Mouse (Mus musculus) spleen, adult 2 months (tissue): ENCODE measurements around the gene Smcp. TPM values are rescaled to one million over a fixed set of nuclear protein-coding genes. Genes with fewer than 3 reads are reported as not detected.

ENCODE experiments used
- DNase-seq, 2 experiments: peaks; one replicate each; pipeline versions ENCODE4 v3.0.0 to v3.0.0-alpha.2; 2012 to 2021; ENCODE audit warnings: low spot score in 2 of 2, low read depth in 1 of 2
- H3K27ac ChIP-seq: fragments of 200-500 bp; 2 replicates; pipeline ENCODE4 v1.5.1; 2012; ENCODE audit warnings: low read length, inconsistent platforms; ENCODE audit not compliant: insufficient read depth
- H3K27me3 ChIP-seq: fragments of 200-500 bp; 2 replicates; pipeline ENCODE4 v1.6.1; 2012; ENCODE audit warnings: mild to moderate bottlenecking, moderate library complexity, low read length, inconsistent platforms; ENCODE audit not compliant: control insufficient read depth, insufficient read depth
- H3K36me3 ChIP-seq: fragments of 200-500 bp; 2 replicates; pipeline ENCODE4 v1.6.1; 2012; ENCODE audit warnings: mild to moderate bottlenecking, low read length, inconsistent platforms; ENCODE audit not compliant: control insufficient read depth, insufficient read depth
- H3K4me1 ChIP-seq: fragments of 200-500 bp; 2 replicates; pipeline ENCODE4 v1.6.1; 2011; ENCODE audit warnings: inconsistent platforms; ENCODE audit not compliant: control insufficient read depth, insufficient read depth, insufficient read length
- H3K4me3 ChIP-seq: fragments of 200-500 bp; 2 replicates; pipeline ENCODE4 v1.5.1; 2011; ENCODE audit warnings: mild to moderate bottlenecking, inconsistent platforms; ENCODE audit not compliant: insufficient read depth, insufficient read length; ENCODE audit errors: extremely low read depth
- CTCF ChIP-seq: fragments of 200-500 bp; IDR thresholded peaks from 2 replicates; pipeline ENCODE4 v1.5.1; 2011; ENCODE audit warnings: mild to moderate bottlenecking, inconsistent platforms; ENCODE audit not compliant: insufficient read depth, insufficient read length, insufficient replicate concordance; ENCODE audit errors: extremely low read depth
- POLR2A ChIP-seq: fragments of 200-500 bp; IDR thresholded peaks from 2 replicates; pipeline ENCODE4 v1.6.1; 2011; ENCODE audit warnings: low read depth, low read length, inconsistent platforms
- WGBS: fragments of 180-500 bp; shearing (Covaris S2); methylation state at CpG from one replicate; pipeline ENCODE4 v1.1.7; 2018; 5-methylcytosine and 5-hydroxymethylcytosine counted together
- polyA plus RNA-seq: library from polyadenylated mRNA; depleted of rRNA; stranded (reverse); fragments of >200 nt; gene quantifications from 2 replicates; pipeline ENCODE4 v1.2.3, GENCODE M21; 2012; rRNA removed

The Smcp gene
- polyA plus RNA-seq, 1 experiment = not detected

- no peak overlapping the region for H3K27ac ChIP-seq
- no peak overlapping the region for H3K4me3 ChIP-seq
- WGBS = 85% methylated on average over 4 of the region's 4 CpGs
- H3K4me1 ChIP-seq = no peaks in the 10 kb centered on the region
- H3K36me3 ChIP-seq = no peaks in the 10 kb centered on the region
- TF ChIP-seq POLR2A (no peak), CTCF (no peak)
- no peaks in the 10 kb centered on the region for H3K27me3 ChIP-seq
- no peak for DNase-seq
Observed at GRCm38 (mm10) chr3:92578652-92579413, 10.0 kb downstream of the Smcp start.

- Histone ChIP-seq H3K36me3 (no peaks in the 10 kb centered on the region), H3K4me1 (no peaks in the 10 kb centered on the region), H3K27me3 (no peaks in the 10 kb centered on the region), H3K4me3 (no peak within 1 kb of the TSS), H3K27ac (no peak within 1 kb of the TSS)
- 66% methylated on average over 1 of the region's 1 CpGs for WGBS
- no peak for DNase-seq
- TF ChIP-seq CTCF (no peak), POLR2A (no peak)
Observed at GRCm38 (mm10) chr3:92573449-92574041, 15.3 kb downstream of the Smcp start, which contains the start of gene Ivl. Gene Ivl (minus strand): TSS chr3:92573735.

DNA sequence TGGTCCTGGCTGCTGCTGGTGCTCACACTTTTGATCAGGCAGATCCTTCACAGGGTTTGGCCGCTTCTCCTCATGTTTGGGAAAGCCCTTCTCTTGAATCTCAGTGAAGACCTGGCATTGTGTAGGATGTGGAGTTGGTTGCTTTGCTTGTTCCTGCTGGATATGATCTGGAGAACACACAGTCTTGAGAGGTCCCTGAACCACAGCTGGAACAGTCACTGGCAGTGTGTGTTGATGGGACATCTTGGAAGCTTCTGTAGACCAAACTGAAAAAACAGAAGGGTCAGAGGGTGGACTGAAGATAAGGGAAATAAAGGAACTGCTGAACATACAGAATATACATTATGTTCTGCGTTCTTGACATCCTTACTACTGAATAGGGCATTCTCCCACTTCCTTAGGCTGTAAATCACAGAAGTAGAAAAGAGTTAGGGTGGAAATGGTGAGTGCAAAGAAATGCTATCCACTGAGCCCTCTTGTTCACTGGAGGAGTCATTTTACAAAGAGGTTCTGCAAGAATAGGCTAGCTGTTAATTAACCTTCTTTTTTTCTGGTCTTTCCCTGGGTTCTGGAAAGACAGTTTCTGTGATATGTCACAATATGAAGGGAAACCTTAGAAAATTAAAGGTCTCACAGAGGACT lies 16.2 kb downstream of the Smcp start:
- no peak overlapping the region for H3K4me3 ChIP-seq
- no peaks in the 10 kb centered on the region for H3K36me3 ChIP-seq
- 25% methylated on average over 2 of the region's 2 CpGs for WGBS
- no peaks in the 10 kb centered on the region for H3K4me1 ChIP-seq
- no peak overlapping the region for H3K27ac ChIP-seq
- DNase-seq = no peak
- no peaks in the 10 kb centered on the region for H3K27me3 ChIP-seq
- TF ChIP-seq CTCF (no peak), POLR2A (no peak)

DNA sequence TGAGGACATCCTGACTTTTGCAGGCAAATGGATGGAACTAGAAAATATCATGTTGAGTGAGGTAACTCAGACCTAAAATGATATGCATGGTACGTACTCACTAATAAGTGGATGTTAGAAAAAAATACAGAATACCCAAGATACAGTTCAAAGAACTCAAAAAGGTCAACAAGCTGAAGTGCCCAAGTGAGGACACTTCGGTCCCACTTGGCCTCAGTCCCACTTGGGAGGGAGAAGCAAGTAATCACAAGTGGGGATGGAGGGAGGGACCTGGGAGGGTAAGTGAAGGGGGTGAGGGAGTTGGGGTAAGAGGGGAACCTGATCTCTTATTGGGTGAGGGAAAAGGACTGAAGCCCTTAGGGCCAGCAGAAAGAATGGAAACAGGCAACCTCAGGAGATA lies 20.0 kb downstream of the Smcp start:
- H3K27me3 ChIP-seq = no peaks in the 10 kb centered on the region
- H3K4me3 ChIP-seq = no peak overlapping the region
- WGBS = 87% methylated on average over 2 of the region's 2 CpGs
- no peak overlapping the region for H3K27ac ChIP-seq
- no peak for DNase-seq
- TF ChIP-seq POLR2A (no peak), CTCF (no peak)
- no peaks in the 10 kb centered on the region for H3K4me1 ChIP-seq
- H3K36me3 ChIP-seq = no peaks in the 10 kb centered on the region

GRCm38 (mm10) chr3:92565418-92565817 lies 23.4 kb downstream of the Smcp start:
- no peak for DNase-seq
- no peaks in the 10 kb centered on the region for H3K4me1 ChIP-seq
- H3K27ac ChIP-seq = no peak overlapping the region

DNA sequence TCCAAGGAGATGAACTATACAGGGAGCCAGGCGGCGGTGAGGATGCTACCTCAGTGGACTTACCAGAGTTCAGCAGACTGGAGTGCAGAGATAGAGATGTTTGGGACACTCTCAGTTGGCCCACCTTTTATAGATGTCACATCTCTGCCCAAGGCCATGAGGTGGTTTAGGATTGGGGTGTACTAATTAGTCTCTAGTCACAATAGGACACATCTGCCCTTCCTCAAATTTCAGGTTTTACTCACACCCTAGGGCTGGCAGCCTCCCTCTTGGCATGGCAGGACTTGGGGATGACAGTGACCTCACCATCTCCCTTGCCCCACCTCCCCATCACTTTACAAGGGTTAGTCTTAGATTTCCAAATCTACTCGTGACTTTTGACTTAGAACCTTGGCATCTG lies 54.4 kb downstream of the Smcp start, which contains the start of gene 2310046K23Rik:
2310046K23Rik (minus strand) TSS at position 101 of the 400 bp plus-strand sequence.
- H3K36me3 ChIP-seq = no peaks in the 10 kb centered on the region
- TF ChIP-seq CTCF (no peak), POLR2A (no peak)
- H3K27me3 ChIP-seq = no peaks in the 10 kb centered on the region
- WGBS = 88% methylated on average over 3 of the region's 3 CpGs
- no peaks in the 10 kb centered on the region for H3K4me1 ChIP-seq
- H3K27ac ChIP-seq = no peak within 1 kb of the TSS
- no peak within 1 kb of the TSS for H3K4me3 ChIP-seq
- no peak for DNase-seq

More at GRCm38 (mm10) chr3:92565418-92565817, 23.4 kb downstream of the Smcp start:
- Histone ChIP-seq H3K36me3 (no peaks in the 10 kb centered on the region), H3K27me3 (no peaks in the 10 kb centered on the region), H3K4me3 (no peak overlapping the region)
- TF ChIP-seq CTCF (no peak), POLR2A (no peak)

Other genes with a start within 250 kb of the Smcp start
- gene Sprr2d, start 249.9 kb downstream of the Smcp start, polyA plus RNA-seq = not detected in 2 replicates
- gene Sprr2e, start 236.9 kb downstream of the Smcp start, polyA plus RNA-seq = not detected in 2 replicates
- not detected in 2 replicates for gene Sprr2f, start 223.8 kb downstream of the Smcp start, polyA plus RNA-seq
- not detected in 2 replicates for gene Sprr2h, start 203.3 kb downstream of the Smcp start, polyA plus RNA-seq
- not detected in 2 replicates for gene Sprr2i, start 181.0 kb downstream of the Smcp start, polyA plus RNA-seq
- not detected in 2 replicates for gene Sprr2j-ps, start 170.9 kb downstream of the Smcp start, polyA plus RNA-seq
- gene Gm9774, start 159.6 kb downstream of the Smcp start, polyA plus RNA-seq = 3.5 and 6.0 TPM in 2 replicates
- gene Sprr2k, start 156.4 kb downstream of the Smcp start, polyA plus RNA-seq = not detected in 2 replicates
- gene Sprr1b, start 150.2 kb downstream of the Smcp start, polyA plus RNA-seq = not detected in 2 replicates
- gene Sprr3, start 130.3 kb downstream of the Smcp start, polyA plus RNA-seq = not detected in 2 replicates
- 0.15 TPM in 1 of 2 replicates, not detected in the other for gene Sprr1a, start 103.1 kb downstream of the Smcp start, polyA plus RNA-seq
- gene Sprr4, start 88.5 kb downstream of the Smcp start, polyA plus RNA-seq = not detected in 2 replicates
- not detected in 2 replicates for gene 2310046K23Rik, start 54.5 kb downstream of the Smcp start, polyA plus RNA-seq
- gene Ivl, start 15.3 kb downstream of the Smcp start, polyA plus RNA-seq = not detected in 2 replicates
- gene 2210017I01Rik, start 18.5 kb upstream of the Smcp start, polyA plus RNA-seq = not detected in 2 replicates
- gene Lce6a, start 32.7 kb upstream of the Smcp start, polyA plus RNA-seq = not detected in 2 replicates
- not detected in 2 replicates for gene Lce1a1, start 59.3 kb upstream of the Smcp start, polyA plus RNA-seq
- not detected in 2 replicates for gene Lce1b, start 67.9 kb upstream of the Smcp start, polyA plus RNA-seq
- gene Lce1a2, start 81.3 kb upstream of the Smcp start, polyA plus RNA-seq = not detected in 2 replicates
- not detected in 2 replicates for gene Lce1c, start 90.2 kb upstream of the Smcp start, polyA plus RNA-seq
- gene Lce1d, start 98.2 kb upstream of the Smcp start, polyA plus RNA-seq = not detected in 2 replicates
- gene Lce1e, start 120.1 kb upstream of the Smcp start, polyA plus RNA-seq = not detected in 2 replicates
- not detected in 2 replicates for gene Lce1f, start 131.4 kb upstream of the Smcp start, polyA plus RNA-seq
- gene Gm38119, start 150.1 kb upstream of the Smcp start, polyA plus RNA-seq = not detected in 2 replicates
- gene Lce1g, start 163.3 kb upstream of the Smcp start, polyA plus RNA-seq = not detected in 2 replicates
- not detected in 2 replicates for gene Lce1h, start 176.1 kb upstream of the Smcp start, polyA plus RNA-seq
- not detected in 2 replicates for gene Lce1i, start 189.9 kb upstream of the Smcp start, polyA plus RNA-seq
- not detected in 2 replicates for gene Lce1j, start 201.5 kb upstream of the Smcp start, polyA plus RNA-seq
- not detected in 2 replicates for gene Lce1k, start 218.9 kb upstream of the Smcp start, polyA plus RNA-seq
- gene Kprp, start 238.2 kb upstream of the Smcp start, polyA plus RNA-seq = not detected in 2 replicates